Mouse (Mus musculus) stomach, postnatal 0 days (tissue): ENCODE results near the gene Ern1. TPM values are rescaled to one million over a fixed set of nuclear protein-coding genes. Genes with fewer than 3 reads are reported as not detected.
A peak's percentile ranks its signal among the peaks of the same experiment; 100 is the strongest.

Source experiments
- ATAC-seq: fragments of 200-750 bp; cut with Nextera tagmentation; 2 replicates; pipeline ENCODE4 v1.8.0; 2017; ENCODE audit not compliant: low FRiP score, low TSS enrichment
- DNase-seq: peaks from one replicate; pipeline ENCODE4 v3.0.0-alpha.2; 2016; ENCODE audit warnings: low spot score
- H3K27ac ChIP-seq: fragments of 300-500 bp; sonication (generic); replicated peaks from 2 replicates; pipeline ENCODE4 v1.5.1; 2014; ENCODE audit warnings: mild to moderate bottlenecking, control low read depth
- H3K27me3 ChIP-seq: fragments of 300-500 bp; sonication (generic); 2 replicates; pipeline ENCODE4 v1.6.1; 2014; ENCODE audit warnings: low read length; ENCODE audit not compliant: control insufficient read depth, insufficient read depth
- H3K36me3 ChIP-seq: fragments of 300-500 bp; sonication (generic); 2 replicates; pipeline ENCODE4 v1.6.1; 2014; ENCODE audit warnings: low read length, mixed read lengths; ENCODE audit not compliant: control insufficient read depth, insufficient read depth
- H3K4me1 ChIP-seq: fragments of 300-500 bp; sonication (generic); replicated peaks from 2 replicates; pipeline ENCODE4 v1.6.1; 2014; ENCODE audit warnings: antibody characterized with exemption; ENCODE audit not compliant: control insufficient read depth, insufficient read depth
- H3K4me2 ChIP-seq: fragments of 300-500 bp; sonication (generic); replicated peaks from 2 replicates; pipeline ENCODE4 v1.6.1; 2014; ENCODE audit warnings: low read depth, mild to moderate bottlenecking, control low read depth, moderate library complexity
- H3K4me3 ChIP-seq: fragments of 300-500 bp; sonication (generic); 2 replicates; pipeline ENCODE4 v1.5.1; 2014; ENCODE audit warnings: low read depth, low read length, control low read depth
- H3K9ac ChIP-seq: fragments of 300-500 bp; sonication (generic); 2 replicates; pipeline ENCODE4 v1.6.1; 2014; ENCODE audit warnings: mild to moderate bottlenecking, low read length, control low read depth, mixed read lengths
- H3K9me3 ChIP-seq: fragments of 300-500 bp; sonication (generic); 2 replicates; pipeline ENCODE4 v1.6.1; 2016; ENCODE audit warnings: low read length; ENCODE audit not compliant: control insufficient read depth
- CTCF ChIP-seq: IDR thresholded peaks from 2 replicates; pipeline ENCODE4 v1.5.1; 2016; ENCODE audit warnings: antibody characterized with exemption, low read depth, mild to moderate bottlenecking, moderate library complexity
- EP300 ChIP-seq: optimal IDR thresholded peaks from 2 replicates; pipeline ENCODE3; 2016; ENCODE audit warnings: antibody characterized with exemption
- WGBS: fragments of 180-500 bp; shearing (Covaris S2); extraction: QIAGEN DNeasy Blood & Tissue Kit; methylation state at CpG from one replicate; pipeline ENCODE4 v1.1.7; 2014; 5-methylcytosine and 5-hydroxymethylcytosine counted together
- polyA plus RNA-seq: library from polyadenylated mRNA; unstranded; fragments of >200 nt; fragmentation: Nextera tagmentation; extraction: Ambion mirVana; gene quantifications from 2 replicates; pipeline ENCODE4 v1.2.1, GENCODE M21; 2015

Gene Ern1
- polyA plus RNA-seq, 1 experiment from 2014 or later: 3.7 TPM

- TF ChIP-seq EP300: no peak
- no peak for TF ChIP-seq CTCF
- H3K4me1 ChIP-seq: no peaks in the 10 kb centered on the region
- no peaks in the 10 kb centered on the region for H3K27me3 ChIP-seq
- no peak overlapping the region for H3K4me2 ChIP-seq
- no peaks in the 10 kb centered on the region for H3K9me3 ChIP-seq
- WGBS: 70% methylated on average over 2 of the region's 2 CpGs
- no peak overlapping the region for H3K9ac ChIP-seq
- DNase-seq: no peak
- no peak overlapping the region for H3K27ac ChIP-seq
- no peak for ATAC-seq
- no peak overlapping the region for H3K4me3 ChIP-seq
- H3K36me3 ChIP-seq: 0 out of 2 replicates have a peak, but pooled peaks cover 2% of the 10 kb centered on the region
Observed at GRCm38 (mm10) chr11:106428556-106428955, 59.1 kb downstream of the Ern1 start.

- Histone ChIP-seq H3K4me1 (no peaks in the 10 kb centered on the region), H3K9ac (no peak overlapping the region), H3K4me3 (no peak overlapping the region), H3K36me3 (peaks cover 2% of the 10 kb centered on the region), H3K27me3 (no peaks in the 10 kb centered on the region), H3K4me2 (no peak overlapping the region), H3K9me3 (no peaks in the 10 kb centered on the region), H3K27ac (no peak overlapping the region)
- no peak for TF ChIP-seq EP300
- no peak for TF ChIP-seq CTCF
- WGBS: 56% methylated on average over 4 of the region's 4 CpGs
- no peak for DNase-seq
- no peak for ATAC-seq
Observed at GRCm38 (mm10) chr11:106428106-106428505, 59.5 kb downstream of the Ern1 start.

- H3K36me3 ChIP-seq: peaks cover 6% of the 10 kb centered on the region
- no peaks in the 10 kb centered on the region for H3K27me3 ChIP-seq
- H3K4me1 ChIP-seq: no peaks in the 10 kb centered on the region
- H3K4me3 ChIP-seq: no peak overlapping the region
- DNase-seq (no peak), ATAC-seq (no peak)
- H3K9me3 ChIP-seq: no peaks in the 10 kb centered on the region
- no peak overlapping the region for H3K9ac ChIP-seq
- no peak overlapping the region for H3K4me2 ChIP-seq
- 92% methylated on average over 4 of the region's 4 CpGs for WGBS
- no peak overlapping the region for H3K27ac ChIP-seq
- TF ChIP-seq EP300: no peak
- TF ChIP-seq CTCF: no peak
Observed at GRCm38 (mm10) chr11:106426447-106426846, 61.2 kb downstream of the Ern1 start.

GRCm38 (mm10) chr11:106425201-106425600, 62.5 kb downstream of the Ern1 start:
- H3K4me1 ChIP-seq: no peaks in the 10 kb centered on the region
- no peak for ATAC-seq
- DNase-seq: no peak
- 93% methylated on average over 5 of the region's 5 CpGs for WGBS
- H3K36me3 ChIP-seq: peaks cover 6% of the 10 kb centered on the region
- H3K9me3 ChIP-seq: no peaks in the 10 kb centered on the region
- H3K9ac ChIP-seq: no peak overlapping the region
- no peak overlapping the region for H3K4me2 ChIP-seq
- H3K27ac ChIP-seq: no peak overlapping the region
- no peaks in the 10 kb centered on the region for H3K27me3 ChIP-seq
- no peak overlapping the region for H3K4me3 ChIP-seq
- TF ChIP-seq CTCF (no peak), EP300 (no peak)

GRCm38 (mm10) chr11:106419262-106420102, 68.2 kb downstream of the Ern1 start:
- Histone ChIP-seq H3K4me1 (no peaks in the 10 kb centered on the region), H3K9me3 (no peaks in the 10 kb centered on the region), H3K4me2 (no peak overlapping the region), H3K9ac (no peak overlapping the region), H3K27ac (no peak overlapping the region), H3K4me3 (no peak overlapping the region), H3K27me3 (no peaks in the 10 kb centered on the region), H3K36me3 (peaks cover 6% of the 10 kb centered on the region)
- WGBS: 60% methylated on average over 9 of the region's 9 CpGs
- ATAC-seq (no peak), DNase-seq (no peak)
- no peak for TF ChIP-seq EP300
- no peak for TF ChIP-seq CTCF

GRCm38 (mm10) chr11:106418622-106419196, 68.9 kb downstream of the Ern1 start:
- WGBS: 33% methylated on average over 4 of the region's 4 CpGs

More at GRCm38 (mm10) chr11:106418622-106419196, 68.9 kb downstream of the Ern1 start:
- no peaks in the 10 kb centered on the region for H3K9me3 ChIP-seq
- no peak overlapping the region for H3K4me2 ChIP-seq
- ATAC-seq (peak; percentile 66), DNase-seq (peak; percentile 86)
- H3K27ac ChIP-seq: no peak overlapping the region
- no peak overlapping the region for H3K9ac ChIP-seq
- no peaks in the 10 kb centered on the region for H3K27me3 ChIP-seq
- TF ChIP-seq EP300 (no peak), CTCF (peak; percentile 100)
- no peaks in the 10 kb centered on the region for H3K4me1 ChIP-seq
- H3K36me3 ChIP-seq: peaks cover 6% of the 10 kb centered on the region
- H3K4me3 ChIP-seq: no peak overlapping the region
